Mouse (Mus musculus) cerebellum, postnatal 36 days (tissue): Measurements from ENCODE around the gene Junb.

ENCODE experiments used
- DNase-seq, 2 experiments: peaks; one replicate each; pipeline ENCODE4 v3.0.0; 2021 to 2022; ENCODE audit warnings: mixed read lengths in 2 of 2

The Junb gene

DNA sequence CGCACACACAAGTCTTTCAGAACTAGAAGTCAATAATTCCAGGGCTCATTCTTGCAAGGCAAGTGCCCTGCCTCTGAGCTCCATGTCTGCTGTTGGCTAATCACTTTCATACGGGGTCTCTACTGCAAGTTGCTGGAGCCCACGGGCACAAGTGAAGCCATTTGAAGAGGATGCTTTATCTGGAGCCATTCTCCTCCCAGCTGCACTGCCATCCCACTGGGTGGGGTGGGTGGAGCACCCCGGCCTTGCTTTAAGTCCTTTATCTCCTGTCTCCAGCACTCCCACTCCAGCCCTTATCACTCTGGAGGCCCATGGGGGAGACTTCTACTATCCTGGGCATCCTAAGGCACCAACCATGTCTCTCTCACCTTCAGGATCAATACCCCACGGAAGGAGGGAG, 7.6 kb downstream of the Junb start:
- no peak for DNase-seq

DNA sequence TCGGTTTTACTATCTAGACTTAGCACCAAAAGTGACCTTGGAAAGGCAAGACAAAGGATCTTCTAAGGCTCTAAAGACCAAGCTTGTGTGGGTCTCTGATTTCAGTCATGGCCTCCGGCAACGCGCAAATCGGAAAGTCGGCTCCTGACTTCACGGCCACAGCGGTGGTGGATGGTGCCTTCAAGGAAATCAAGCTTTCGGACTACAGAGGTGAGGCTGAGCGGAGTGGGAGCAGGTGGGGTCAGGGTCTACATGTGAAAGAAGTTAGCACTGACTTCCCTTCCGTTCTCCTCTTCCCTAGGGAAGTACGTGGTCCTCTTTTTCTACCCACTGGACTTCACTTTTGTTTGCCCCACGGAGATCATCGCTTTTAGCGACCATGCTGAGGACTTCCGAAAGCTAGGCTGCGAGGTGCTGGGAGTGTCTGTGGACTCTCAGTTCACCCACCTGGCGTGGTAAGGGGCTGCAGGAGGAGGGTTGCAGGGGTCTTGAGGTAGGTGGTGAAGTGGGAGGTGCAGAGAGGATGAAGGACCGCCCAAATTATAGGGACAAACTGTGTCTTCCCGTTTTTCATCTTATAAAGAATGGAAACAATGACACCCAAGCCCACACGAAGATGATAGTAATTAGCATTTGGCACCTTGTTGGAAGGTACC, 8.3 kb downstream of the Junb start:
- DNase-seq, result no peak

DNA sequence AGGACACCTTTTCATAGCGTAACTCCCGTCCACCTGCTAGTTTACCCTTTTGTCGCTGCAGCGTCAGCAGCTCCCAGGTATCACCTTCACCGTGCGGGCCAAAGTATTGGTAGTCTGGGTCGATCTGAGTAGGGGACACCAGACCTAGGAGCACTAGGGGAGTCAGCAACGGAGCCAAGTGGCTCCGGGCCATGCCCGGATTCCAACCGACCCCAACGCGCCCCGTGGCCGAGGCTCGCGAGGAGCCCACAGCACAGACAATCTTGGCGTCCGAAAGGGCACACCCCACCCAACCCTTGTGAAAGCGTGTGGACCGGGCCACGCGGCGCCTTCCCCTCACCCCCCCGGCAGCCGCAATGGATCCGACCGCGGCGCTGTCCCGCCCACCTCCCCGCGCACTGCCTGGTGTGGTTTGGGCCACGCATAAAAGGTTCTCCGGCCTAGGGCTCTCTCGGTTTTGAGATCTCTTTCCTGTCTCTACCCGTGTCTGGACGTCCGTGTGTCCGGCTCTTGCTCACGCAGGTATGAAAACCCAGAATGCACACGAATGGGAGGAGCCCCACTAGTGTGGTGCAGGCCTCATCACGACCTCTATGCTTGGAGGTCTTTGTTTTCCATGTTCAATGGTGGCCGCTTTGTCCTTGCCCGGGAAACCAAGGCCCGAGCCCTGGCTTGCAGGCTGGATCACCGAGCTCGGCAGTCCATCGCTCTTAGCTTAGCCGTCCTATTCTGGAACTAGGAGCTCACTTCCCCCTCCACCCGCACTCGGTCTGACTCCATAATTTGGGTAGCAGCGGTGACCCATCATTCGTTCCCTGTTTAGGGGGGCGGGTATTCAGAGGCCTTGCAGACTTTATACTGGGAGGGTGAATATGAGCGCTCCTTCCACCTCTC, 9.0 kb downstream of the Junb start, which contains the start of the genes Gm49661, Prdx2 and Rnaseh2a:
Gene Gm49661 (minus strand): TSS at position 193 of the 894 bp plus-strand sequence.
Gene Prdx2 (plus strand): TSS at position 347 of the 894 bp plus-strand sequence.
Gene Rnaseh2a (minus strand): TSS at position 527 of the 894 bp plus-strand sequence.
- peak; percentile 81 for DNase-seq

DNA sequence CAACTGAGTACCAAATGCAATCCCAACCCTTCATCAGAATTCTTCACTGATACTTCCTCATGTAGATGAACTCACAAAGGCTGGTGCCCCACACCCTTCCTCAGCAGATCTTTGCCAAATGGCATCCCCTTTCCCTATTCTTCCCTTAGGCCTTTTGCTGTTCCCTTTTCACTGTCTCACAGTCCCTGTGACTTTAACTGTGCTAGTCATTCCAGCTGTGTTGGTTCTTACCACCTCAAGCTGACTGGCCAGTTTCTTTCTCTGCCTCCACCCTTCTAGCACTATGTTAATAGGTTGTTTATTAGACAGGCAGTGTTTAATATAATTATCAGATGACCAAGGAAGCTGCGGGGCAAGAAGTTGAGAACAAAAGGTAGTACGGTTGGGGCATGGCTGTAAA, 9.9 kb downstream of the Junb start:
- DNase-seq, result no peak

DNA sequence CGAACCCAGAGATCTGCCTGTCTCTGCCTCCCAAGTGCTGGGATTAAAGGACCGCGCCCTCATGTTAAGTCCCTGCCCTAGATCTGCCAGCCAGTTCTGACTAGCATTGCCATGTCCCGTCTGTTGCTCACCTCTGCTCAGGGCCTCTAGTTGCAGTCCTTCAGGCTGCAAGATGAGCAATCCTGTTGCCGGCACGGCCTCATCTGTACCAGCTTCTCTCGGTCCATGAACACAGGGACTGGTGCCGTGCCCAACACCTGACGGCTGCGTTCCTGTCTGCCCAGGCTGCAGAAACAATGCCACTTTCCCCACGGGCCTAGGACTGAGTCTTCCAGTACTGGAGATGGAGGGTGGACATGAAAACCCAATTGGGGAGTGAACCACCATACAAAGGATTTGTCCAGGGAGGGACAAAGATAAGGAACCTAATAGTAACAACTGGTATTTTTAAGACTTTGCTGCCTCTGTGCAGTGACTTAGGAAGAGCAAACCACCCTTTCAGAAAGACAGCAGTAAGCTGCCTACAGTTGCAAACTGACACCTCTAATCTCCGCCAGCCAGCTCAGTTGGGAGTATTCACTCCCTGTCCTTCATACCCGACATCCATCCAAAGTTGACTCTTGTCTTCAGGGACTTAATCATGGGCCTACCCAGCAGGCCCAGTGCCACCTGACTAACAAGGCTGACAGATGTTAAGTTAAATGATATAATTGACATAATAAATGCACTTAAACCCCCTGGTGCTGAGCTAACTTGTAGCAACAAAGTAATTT, 10.8 kb downstream of the Junb start:
- DNase-seq, result no peak

DNA sequence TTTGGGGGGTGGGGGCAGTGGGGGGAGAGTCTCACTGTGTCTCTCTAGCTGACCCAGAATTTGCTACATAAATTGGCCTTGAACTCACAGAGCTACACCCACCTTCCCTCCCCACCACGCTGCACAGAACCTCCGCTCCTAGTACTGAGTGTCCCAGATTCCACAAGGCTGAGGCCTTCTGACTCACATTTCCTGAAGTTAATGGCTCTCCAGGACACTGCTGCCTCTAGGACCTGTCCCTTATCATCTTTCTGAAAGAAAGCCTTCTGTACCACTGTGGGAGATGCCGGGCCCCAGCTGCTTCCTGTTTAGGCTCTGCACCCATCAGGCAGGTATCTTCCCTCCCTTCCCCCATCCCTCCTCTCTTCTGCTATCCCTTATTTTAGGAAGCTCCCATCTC, 11.9 kb downstream of the Junb start:
- no peak for DNase-seq

DNA sequence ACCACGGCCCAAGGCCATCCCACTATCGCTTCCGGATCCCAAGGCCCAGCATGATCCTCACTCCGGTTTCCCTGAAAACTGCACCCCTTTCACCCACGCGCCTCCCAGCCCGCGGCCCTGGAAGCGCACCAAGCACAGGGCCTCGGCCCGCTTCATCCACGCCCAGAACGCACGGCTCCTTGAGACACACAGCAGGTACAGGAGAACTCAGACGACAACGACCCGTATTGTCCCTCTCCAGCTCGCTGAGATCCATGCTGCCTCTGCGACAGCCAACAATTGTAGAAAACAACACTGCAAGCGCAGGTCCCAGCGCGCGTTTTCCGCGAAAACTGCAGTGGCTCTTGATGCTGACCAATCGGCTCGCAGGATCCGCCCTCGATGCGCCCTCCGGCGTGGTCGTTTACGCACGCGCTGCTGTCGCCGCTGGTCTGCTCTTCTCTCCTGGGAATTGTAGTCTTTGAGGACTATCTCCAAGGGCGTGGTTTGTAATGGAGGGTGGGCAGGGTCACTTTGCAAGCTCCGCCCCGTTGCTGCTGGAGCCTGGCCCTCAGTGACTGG, 12.7 kb downstream of the Junb start:
- DNase-seq, result peak; percentile 92 to 93

DNA sequence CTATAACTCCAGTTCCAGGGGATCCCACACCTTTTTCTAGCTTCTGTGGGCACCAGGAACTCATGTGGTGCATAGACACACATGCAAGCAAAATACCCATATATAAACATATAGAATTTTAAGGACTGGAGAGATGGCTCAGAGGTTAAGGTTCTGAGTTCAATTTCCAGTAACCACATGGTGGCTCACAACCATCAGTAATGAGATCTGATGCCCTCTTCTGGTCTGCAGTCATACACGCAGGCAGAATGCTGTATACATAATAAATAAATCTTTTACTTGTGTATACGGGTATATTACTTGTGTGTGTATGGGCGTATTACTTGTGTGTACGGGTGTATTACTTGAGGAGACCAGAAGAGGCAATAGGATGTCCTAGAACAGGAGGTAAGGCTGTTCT, 14.6 kb downstream of the Junb start:
- DNase-seq, result no peak

DNA sequence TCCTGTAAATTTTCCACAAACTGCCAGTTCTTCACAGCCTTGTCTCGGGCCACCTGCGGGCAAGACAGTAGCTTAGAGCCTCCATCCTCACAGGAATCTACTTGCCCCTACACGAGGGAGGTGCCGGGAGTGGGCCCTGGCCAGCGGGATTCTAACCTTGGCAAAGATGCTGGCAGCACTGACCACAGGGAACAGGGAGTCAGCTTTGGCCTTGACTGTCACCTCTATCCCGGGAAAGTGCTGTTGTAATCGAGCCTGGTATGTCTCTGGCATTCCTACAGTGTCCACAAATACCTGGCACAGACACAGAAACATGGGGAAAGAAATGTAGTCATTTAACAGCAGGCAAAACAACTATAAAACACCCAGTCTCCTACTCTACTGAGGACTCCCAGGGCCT, 18.7 kb downstream of the Junb start:
- DNase-seq, result no peak

DNA sequence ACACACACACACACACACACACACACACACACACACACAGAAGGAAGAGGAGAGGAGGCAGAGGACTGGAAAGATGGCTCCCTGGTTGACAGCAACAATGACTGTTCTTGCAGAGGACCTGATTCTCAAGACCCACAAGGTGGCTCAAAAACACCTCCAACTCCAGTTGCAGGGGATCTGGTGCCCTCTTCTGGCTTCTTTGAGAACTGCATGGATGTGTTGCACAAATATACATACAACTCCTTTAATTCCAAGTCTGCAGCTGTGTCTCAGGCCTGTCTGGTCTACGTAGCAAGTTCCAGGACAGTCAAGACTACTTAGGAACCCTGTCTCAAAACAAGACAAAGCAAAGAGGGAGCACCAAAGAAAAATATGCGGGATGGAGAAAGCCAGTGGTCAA, 21.8 kb downstream of the Junb start:
- peak; percentile 80 to 88 for DNase-seq

DNA sequence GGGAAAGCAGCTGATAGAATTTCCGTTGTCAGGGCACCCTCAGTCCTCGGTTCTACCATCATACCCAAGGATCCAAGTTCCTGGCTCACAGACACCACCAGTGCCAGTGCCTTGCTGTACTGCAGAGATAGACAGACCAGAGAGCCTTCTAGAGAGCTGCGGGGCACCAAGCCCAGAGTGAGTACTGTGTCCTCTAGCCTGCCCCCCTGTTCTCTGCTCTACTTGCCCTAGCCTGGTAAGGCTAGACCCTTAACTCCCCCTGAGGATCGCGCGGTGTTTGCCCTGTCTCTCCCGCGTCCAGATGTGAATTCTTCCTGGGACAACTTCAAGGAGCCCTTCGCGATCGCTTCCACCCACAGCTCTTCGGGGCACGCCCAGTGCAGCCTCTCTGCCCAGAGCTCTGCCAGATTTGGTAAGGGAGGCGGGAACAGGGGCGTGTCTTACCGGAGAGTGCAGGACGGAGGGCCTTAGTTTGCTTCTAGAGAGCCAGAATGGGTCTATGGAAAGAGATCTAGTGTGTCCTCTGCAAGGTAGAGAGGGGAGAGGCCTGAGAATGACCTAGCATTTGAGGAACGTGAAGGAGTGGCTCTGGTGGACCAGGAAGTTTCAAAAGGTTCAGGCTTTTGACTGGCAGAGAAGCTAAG, 25.8 kb downstream of the Junb start:
- DNase-seq, result no peak

DNA sequence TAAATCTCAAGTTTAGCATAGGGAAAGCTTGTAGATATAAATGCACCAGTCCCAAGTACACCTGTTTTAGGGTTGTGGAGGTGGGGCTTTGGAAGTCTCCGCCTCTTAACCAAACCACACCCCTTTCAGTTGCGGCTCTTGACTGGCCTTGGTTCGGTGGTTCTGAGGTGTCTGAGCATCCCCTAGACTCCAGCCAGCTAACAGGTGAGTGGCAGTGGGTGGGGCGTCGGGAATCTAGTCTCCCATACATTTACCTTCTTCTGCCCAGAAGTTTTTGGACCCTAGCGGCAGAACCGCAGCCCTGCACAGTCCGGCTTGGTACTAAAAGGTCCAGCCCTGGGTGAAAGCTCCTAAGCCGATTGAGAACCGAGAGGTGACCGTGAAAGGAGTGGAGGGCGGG, 28.8 kb downstream of the Junb start:
- no peak for DNase-seq

DNA sequence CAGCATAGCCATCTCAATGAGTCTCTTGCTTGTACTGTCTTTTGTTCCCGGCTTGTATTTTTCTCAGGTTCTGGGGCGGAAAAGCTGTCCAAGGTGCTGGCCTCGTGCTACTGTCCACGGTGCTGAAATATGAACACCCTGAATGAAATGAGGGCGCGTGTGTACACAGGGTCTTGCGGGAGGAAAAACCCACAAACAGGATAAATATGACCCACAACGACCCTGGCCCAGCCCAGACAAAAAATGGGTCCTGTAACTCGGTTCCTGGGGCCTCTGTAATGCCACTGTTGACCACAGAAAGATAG, 31.3 kb downstream of the Junb start:
- no peak for DNase-seq

DNA sequence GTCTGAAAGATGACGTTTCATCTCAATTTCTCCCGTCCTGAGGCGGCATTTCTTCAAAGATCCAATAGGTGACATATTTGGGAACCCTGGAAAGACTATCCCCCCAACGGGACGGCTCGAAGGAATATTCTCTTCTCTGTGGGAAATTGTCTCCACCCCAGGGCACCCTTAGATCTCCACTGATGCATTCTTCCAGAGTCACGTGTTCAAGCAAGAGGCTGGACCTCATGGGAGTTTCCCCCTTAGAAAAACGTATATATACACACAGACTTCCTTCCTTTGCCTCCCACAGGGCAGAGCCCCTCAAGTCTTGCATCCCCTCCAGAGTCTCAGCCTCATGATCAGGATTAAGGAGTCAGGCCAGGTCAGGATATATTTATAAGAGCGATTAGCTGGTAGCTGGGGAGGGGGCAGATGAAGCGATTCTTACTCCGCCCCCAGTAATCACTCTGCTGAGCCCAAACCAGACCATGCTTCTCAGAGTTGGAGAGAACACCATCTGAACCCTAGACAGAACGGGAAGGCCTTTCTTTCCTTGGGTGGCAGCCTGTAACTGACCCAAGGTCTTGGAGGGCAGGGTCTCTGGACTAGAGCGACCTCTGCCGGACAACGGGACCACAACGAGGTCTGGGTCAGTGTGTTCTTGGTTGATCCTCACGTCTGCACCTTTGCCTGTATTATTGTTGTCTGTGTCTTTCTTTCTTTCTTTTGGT, 31.8 kb downstream of the Junb start, which contains the start of gene Rtbdn:
Gene Rtbdn (plus strand): TSS at position 464 of the 713 bp plus-strand sequence.
- DNase-seq, result peak; percentile 72 to 75

DNA sequence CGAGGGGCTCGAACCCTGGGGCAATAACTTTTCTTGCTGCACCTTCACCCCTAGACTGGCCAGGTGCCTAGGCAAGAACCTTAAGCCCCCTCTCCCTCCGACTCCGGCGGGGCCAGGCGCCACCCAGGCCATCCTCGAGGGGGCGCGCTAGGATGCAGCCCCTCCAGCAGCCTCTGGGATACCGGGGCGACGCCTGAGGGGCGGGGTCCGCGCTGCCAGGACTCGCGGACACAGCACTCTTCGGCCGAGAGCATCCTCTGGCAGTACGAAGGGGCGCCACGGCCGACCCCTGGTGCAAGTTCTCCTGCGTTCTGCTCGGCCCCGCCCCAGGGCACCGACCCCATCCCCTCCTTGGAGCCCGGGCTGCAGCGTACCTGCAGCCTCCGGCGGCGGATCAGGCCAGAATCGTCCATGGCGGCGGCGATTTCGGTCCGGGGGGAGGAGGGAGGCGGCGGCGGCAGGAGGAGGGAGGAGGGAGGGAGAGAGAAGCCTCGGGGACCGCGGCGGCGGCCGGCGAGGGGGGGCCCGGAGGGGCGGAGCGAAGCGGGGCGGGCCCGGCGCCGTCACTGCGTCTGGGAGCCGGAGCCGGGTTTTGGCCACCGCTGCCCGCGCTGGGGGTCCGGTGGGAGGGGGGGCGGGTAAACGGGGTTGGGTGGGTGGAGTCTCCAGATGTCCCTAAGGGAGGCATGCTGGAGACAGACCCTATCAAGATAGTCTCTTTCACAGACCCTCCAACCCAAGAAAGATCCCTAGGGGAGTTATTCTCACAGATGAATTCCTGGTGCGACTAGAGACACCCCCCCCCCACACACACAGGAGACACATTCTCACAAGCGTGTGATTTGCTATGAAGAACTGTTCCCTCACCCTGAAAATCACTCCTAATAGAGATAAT, 32.6 kb downstream of the Junb start:
- peak; percentile 63 to 73 for DNase-seq

DNA sequence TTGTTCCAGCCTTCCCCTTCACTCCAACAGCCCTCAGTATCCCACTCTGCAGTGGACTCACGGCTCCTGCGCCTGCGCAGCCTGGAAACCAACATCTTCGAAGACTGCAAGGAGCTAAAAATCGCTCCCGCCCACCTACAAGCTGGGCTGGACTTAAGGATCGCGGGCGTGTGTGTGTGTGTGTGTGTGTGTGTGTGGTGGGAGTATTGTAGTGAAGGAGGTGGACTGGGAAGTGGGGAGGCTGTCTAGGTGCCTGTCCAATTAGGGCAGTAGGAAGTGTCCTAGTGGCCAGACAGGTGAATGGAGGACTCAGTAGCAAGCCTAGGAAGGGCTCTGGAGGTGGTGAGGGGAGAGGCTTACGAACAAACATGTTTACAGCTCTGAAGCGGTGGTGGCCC, 33.3 kb downstream of the Junb start:
- peak; percentile 44 to 53 for DNase-seq

DNA sequence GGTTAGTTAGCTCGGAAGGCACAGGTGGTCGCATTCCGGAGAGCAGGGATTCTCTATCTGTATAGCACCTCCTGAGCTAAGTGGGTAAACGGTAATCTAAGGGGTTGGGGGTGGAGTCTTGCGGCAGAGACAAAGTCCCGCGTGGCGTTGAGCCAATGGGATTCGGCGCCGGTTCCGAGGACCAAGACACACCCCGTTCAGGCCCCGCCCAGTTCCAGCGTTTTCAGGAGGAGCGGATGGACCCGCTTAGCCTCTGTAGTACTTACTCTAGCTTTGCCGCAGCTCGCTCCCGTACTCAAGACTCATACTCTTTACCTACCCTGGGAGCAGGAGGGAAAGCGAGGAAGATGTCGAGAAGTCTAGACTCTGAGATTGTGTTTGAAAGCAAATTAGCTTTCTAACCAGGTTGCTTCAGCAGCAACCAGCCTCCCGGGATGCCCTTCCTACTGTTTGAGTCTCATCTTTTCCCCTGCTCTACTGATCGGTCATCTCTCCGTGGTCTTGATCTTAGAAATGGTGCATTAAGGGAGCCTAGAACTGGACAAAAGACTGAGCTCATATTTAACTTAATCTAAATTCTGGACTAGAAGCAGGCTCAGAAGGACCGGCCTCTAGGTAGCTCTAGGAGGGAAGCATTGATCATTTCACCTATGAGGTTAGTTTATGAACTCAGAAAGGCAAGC, 33.9 kb downstream of the Junb start:
- DNase-seq, result peak; percentile 76 to 84

DNA sequence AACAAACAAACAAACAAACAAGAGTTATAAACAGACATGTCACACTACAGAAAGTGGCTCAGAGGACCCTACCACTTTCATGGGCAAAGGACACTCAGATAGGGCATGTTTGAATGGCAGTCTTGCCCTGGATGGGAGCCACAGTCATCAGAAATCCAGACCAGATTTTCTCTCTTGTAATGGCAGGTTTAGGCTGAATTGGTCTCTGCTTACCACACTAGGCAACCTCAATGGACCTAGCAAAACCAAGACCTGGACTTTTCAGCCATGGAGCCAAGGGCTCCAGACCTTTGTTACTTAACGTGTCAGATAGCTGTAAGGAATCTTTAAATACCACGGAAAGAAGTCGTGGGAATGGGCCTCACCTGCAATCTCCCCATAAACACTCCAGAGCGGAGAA, 34.8 kb downstream of the Junb start:
- no peak for DNase-seq

DNA sequence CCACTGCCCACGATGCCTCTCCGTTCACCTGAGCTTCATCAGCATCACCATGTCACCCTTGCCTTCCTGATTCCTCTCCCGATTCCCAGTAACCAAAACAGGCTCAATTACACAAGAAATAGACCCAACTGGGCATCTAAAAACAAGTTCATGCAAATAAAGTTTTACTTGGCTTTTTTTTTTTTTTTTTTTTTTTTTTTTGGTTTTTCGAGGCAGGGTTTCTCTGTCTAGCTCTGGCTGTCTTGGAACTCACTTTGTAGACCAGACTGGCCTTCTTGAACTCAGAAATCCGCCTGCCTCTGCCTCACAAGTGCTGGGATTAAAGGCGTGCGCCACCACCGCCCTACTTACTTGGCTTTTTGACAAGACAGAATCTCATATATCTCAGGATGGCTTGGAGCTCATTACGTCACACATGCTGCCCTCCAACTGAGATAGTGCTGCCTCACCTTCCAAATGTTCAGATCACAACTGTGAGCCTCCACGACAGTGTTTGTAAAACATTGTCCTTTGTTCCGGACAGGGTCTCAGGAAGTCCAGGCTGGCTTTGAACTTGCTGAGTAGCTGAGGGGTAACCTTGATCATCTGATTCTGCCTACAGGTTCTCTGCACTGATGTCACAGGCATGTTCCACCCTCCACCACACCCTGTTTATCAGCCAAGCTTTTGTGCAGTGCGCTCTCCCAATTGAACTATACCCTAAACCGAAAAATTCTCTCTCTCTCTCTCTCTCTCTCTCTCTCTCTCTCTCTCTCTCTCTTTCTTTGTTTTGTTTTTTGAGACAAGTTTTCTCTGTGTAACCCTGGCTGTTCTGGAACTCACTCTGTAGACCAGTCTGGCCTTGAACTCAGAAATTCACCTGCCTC, 40.7 kb downstream of the Junb start:
- DNase-seq, result no peak
